Mouse (Mus musculus) v-Abl transformed pro-B cells (cell line): Measurements from ENCODE around the gene Ssh2.

Source experiments
- in situ Hi-C, 2 experiments: fragments of 400-800 bp; cut with MboI; formaldehyde crosslinking; loops; one replicate each; pipeline ENCODE4 v1.15.1; 2025; ENCODE audit not compliant: unreplicated experiment in 2 of 2

The Ssh2 gene

DNA sequence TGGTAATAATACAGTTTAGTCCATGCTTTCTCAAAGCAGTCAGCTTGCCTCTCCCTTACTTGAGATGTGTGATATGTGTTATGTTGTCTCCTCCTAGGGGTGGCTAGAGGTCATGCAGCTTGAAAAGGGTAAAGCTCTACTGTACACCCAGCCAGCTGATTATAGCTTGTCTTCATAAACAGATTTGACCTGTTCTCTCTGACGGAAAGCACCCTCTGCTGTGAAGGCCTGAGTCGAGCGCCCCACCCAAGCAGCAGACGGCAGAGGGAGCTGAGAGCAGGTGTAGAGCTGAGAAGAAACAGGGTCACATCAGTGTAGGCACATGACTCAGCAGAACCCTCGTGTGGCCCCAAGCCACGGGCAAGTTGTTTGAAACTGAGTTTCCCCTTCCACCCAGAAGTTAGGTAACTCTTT, 230.5 kb downstream of the Ssh2 start:
- in situ Hi-C loops: loop anchor here (5.0 to 10.0 kb wide), 5 partner anchors 102 to 344 kb away; partner anchors contain the start of gene Ssh2 (in 1 of the 2)

- in situ Hi-C loops: loop anchor here (5.0 to 10.0 kb wide), 5 partner anchors 104 to 347 kb away; partner anchors contain the start of gene Ssh2 (in 1 of the 2)
Measured at GRCm38 (mm10) chr11:77449224-77449623, 233.1 kb downstream of the Ssh2 start.

- in situ Hi-C loops: loop anchor here (5.0 to 25.0 kb wide), 3 partner anchors 349 to 464 kb away; partner anchors contain the start of gene Slc6a4 (in 2 of the 2)
Measured at GRCm38 (mm10) chr11:77451670-77452069, 235.6 kb downstream of the Ssh2 start.

DNA sequence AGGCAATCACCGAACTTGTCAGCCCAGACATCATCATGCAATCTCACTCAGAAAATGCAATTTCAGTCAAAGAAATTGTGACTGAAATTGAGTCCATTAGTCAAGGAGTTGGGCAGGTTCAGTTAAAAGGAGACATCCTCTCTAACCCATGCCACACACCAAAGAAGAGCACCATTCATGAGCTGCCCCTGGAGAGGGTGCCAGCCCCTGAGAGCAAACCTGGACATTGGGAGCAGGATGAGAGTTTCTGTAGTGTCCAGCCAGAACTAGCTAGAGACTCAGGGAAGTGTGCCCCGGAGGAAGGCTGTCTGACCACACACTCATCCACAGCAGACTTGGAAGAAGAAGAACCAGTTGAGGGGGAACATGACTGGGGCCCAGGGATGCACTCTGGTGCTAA, 237.3 kb downstream of the Ssh2 start:
- in situ Hi-C loops: loop anchor here (5.0 to 25.0 kb wide), 3 partner anchors 351 to 466 kb away; partner anchors contain the start of gene Slc6a4 (in 2 of the 2)

DNA sequence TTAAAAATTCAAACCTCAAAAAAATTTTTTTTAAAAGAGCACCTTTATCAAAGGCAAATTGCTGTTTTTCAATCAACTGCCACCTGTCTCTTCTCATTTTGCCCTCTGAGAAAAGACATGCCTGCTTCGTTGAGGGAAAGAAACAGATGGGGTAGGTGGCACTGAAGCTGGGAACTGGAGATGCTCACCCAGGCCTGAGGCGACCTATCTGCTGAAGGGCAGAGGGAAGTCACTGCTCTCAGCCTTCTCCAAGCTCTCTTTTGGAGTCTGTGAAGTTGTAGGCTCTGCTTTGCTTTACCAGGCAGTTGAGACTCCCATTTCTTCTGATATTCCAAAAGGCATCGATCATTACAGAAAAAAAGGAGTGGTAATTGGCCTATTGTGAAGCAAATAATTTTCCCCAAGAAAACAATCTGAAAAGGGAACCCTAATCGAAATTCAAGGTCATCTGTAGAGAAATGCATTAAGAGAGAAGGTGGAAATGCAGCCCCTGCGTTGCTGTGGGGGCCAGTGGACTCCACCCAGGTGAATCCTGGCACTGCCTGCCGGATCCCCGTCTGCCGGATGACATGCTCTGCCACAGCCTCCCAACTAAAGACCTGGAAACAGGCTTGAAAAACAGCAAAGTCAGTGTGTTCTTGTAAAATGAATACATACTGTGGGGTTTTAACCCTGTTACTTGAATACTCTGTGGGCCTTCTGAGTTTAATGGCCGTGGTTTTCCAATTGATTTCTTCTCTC, 239.9 kb downstream of the Ssh2 start:
- in situ Hi-C loops: loop anchor here (10.0 to 25.0 kb wide), 2 partner anchors 461 to 469 kb away; partner anchors contain the start of gene Slc6a4 (in 2 of the 2)

- in situ Hi-C loops: loop anchor here (10.0 to 25.0 kb wide), 2 partner anchors 462 to 470 kb away; partner anchors contain the start of gene Slc6a4 (in 2 of the 2)
Measured at GRCm38 (mm10) chr11:77456866-77457265, 240.8 kb downstream of the Ssh2 start.

DNA sequence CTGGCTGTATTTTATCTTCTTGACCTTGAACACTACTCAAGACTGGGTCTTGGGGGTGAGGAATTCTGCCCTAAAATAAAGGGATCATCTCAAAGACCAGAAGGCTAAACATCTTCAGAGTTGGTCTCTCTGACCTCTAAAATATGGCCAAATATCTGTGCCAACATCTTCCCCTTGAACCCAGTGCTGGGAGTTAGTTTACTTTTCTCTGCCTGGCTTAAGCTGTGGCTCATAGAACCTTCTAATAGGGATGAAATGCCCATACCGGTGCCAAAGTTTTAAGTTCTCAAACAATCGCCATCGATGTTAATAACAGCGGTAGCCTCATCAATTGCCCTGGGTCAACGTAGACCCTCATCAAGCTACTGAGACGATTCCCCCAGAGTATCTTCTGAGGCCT, 245.8 kb downstream of the Ssh2 start:
- in situ Hi-C loops: loop anchor here (5.0 to 25.0 kb wide), 3 partner anchors 40 to 475 kb away; partner anchors contain the start of gene Slc6a4 (in 1 of the 2)

DNA sequence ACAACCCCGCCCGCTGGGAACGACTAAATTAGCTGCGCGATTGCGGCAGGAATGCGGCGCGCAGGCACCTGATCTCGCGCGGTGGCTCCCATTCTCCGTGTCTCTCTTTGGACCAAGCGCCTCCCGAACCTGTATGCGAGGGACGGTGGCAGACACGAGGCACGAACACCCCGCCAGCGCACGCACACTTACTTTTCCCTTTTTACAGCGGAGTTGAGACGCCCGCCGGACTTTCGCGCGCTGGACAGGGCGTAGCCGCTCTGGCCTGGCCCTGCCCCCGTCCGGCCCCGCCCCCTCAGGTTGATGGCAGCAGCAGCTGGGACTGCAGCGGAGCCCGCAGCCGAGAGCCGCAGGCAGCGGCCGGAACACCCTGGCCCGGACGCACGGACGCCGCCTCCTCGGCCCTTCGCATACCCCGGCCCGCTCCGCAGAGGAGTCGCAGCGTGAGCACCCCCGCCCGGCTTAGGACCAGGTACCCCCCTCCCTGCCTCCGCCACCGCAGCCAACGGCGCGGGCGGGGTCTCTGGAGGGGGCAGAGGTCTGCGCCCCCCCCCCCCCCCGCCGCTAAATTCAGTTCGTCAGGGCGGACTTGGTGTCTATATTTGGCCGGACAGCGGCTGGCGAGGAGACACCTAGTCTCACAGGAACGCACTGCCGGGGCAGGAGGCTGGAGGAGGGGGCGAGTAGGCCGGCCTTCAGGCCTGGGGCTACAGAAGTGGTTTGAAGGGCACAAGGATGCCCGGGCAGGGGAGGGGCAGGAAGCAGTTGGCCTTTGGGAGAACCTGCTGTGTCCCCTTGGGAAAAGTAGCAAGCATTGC, 246.4 kb downstream of the Ssh2 start, which contains the start of gene Coro6:
Gene Coro6 (plus strand): TSS at position 129 of the 818 bp plus-strand sequence.
- in situ Hi-C loops: loop anchor here (5.0 to 25.0 kb wide), 3 partner anchors 40 to 475 kb away; partner anchors contain the start of gene Slc6a4 (in 1 of the 2)

DNA sequence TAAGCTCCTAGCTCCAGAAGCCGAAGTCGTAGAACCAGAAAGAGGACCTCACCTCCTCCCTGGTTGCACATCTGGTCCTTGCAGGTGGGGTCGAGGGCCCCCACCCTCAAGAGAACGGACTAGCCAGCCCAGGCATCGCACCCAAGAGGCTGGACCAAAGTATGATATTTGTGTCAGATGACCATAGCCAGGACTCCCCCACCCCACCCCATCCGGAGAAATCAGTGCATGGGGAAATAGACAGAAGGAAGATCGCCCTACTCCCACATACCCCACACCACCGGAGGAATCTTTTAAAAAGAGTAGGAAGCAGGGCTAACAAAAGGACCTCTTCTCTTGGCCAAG, 247.0 kb downstream of the Ssh2 start:
- in situ Hi-C loops: loop anchor here (5.0 to 25.0 kb wide), 3 partner anchors 39 to 476 kb away; partner anchors contain the start of gene Slc6a4 (in 1 of the 2)

- in situ Hi-C loops: loop anchor here (5.0 to 25.0 kb wide), 3 partner anchors 39 to 476 kb away; partner anchors contain the start of gene Slc6a4 (in 1 of the 2)
Measured at GRCm38 (mm10) chr11:77463786-77464185, 247.7 kb downstream of the Ssh2 start.

GRCm38 (mm10) chr11:77464684-77465083, 248.6 kb downstream of the Ssh2 start:
- in situ Hi-C loops: loop anchor here (5.0 to 25.0 kb wide), 3 partner anchors 38 to 477 kb away; partner anchors contain the start of gene Slc6a4 (in 1 of the 2)

- in situ Hi-C loops: loop anchor here (5.0 to 25.0 kb wide), 3 partner anchors 37 to 478 kb away; partner anchors contain the start of gene Slc6a4 (in 1 of the 2)
Measured at GRCm38 (mm10) chr11:77465111-77465510, 249.0 kb downstream of the Ssh2 start.

DNA sequence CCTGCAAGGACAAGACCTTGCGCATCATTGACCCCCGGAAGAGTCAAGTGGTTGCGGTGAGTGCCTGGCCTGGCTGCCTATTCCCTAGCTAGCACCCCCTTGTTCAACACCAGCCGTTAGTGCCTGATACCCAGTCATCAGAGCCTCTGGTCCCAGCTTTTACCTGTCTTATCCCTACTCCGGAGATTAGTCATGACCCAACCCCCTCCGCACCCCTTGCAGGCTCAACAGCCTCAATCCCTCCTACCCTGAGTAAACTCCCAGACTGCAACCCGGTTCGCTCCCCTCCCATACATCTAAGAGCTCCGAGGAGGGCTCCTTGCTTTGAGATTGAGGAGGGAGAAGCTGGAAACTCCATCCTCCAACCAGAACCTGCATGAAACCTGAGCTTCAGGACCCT, 250.5 kb downstream of the Ssh2 start:
- in situ Hi-C loops: loop anchor here (5.0 to 25.0 kb wide), 3 partner anchors 36 to 479 kb away; partner anchors contain the start of gene Slc6a4 (in 1 of the 2)

DNA sequence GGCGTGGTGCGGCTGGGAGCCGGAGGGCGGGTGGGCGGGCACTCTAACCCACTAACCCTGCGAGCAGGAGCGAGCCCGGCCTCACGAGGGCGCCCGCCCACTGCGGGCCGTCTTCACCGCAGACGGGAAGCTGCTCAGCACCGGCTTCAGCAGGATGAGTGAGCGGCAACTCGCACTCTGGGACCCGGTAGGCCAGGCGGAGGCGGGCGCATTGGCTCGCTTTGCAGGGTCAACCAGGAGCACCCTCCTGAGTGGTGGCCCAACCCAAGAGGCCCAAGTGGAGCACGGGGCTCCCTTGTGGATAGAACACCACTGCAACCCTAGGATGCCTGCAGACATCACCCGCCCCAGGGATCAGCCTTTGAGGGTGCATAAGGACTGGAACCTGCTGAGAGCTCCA, 251.1 kb downstream of the Ssh2 start:
- in situ Hi-C loops: loop anchor here (5.0 to 25.0 kb wide), 3 partner anchors 35 to 480 kb away; partner anchors contain the start of gene Slc6a4 (in 1 of the 2)

GRCm38 (mm10) chr11:77467784-77468183, 251.7 kb downstream of the Ssh2 start:
- in situ Hi-C loops: loop anchor here (5.0 to 25.0 kb wide), 3 partner anchors 35 to 480 kb away; partner anchors contain the start of gene Slc6a4 (in 1 of the 2)

DNA sequence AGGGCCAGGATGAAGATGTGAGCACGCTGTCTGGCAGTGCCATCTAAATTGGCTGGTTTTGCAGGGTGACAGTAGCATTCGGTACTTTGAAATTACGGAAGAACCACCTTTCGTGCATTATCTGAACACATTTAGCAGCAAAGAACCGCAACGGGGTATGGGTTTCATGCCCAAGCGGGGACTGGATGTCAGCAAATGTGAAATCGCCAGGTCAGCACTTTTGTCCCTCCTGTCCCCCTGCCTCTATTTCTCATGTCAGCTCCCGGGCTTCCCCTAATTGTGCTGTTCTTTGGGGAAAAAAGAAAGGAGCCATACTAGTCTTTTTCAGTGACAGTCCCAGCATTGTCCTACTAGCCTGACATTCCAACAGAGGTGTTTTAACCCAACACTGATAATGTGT, 252.3 kb downstream of the Ssh2 start:
- in situ Hi-C loops: loop anchor here (5.0 to 25.0 kb wide), 3 partner anchors 34 to 481 kb away; partner anchors contain the start of gene Slc6a4 (in 1 of the 2)

GRCm38 (mm10) chr11:77471407-77471806, 255.3 kb downstream of the Ssh2 start:
- in situ Hi-C loops: loop anchor here in 1 of 2 experiments (25.0 kb wide), 1 partner anchor 484 kb away; the partner anchor contains the start of gene Slc6a4

DNA sequence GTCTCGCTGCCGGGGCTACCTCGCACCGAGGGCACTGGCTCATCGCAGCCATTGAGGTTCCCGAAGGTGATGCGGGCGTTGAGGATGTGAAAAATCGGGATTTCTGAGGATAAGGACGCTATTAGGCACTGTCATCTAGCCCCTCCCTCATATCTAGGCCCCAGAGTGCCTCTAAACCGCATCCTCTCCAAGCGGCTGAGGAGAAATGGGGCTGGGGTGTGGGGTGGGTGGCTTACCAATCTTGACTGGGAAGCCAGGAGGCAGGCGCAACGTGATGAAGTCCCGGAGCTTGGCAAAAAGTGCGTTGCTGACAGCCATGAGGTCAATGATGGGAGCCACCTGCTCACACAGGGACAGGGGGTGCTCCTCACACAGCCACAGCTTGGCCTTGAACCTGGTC, 256.7 kb downstream of the Ssh2 start:
- in situ Hi-C loops: loop anchor here in 1 of 2 experiments (25.0 kb wide), 1 partner anchor 485 kb away; the partner anchor contains the start of gene Slc6a4

GRCm38 (mm10) chr11:77476216-77476615, 260.1 kb downstream of the Ssh2 start:
- in situ Hi-C loops: no loop called here

DNA sequence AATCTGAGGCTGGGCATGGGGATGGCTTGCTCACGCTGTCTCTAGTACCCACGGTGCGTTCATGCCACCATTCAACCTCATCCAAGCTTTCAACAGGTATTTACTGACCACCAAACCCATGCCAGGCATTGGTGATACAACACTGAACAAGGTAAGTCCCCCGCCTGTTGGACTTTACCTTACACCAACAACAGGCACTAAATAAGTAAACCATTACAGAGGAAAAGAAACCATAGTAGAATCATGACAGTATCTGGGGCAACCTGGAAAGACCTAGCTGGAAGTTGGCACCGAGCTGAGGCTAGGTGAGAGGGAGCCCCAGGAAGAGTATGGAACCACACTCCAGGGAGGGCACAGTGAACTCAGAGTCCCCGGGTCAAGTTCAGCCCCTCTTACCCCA, 260.8 kb downstream of the Ssh2 start:
- in situ Hi-C loops: no loop called here
